Mouse (Mus musculus) embryonic facial prominence, embryonic 11.5 days (tissue): ENCODE measurements around the gene Epb41l1. TPM values are rescaled to one million over a fixed set of nuclear protein-coding genes. Genes with fewer than 3 reads are reported as not detected.
"Not testable (repeated sequence)": the region's sequence is repeated elsewhere in the genome, so short reads cannot be mapped to it uniquely, and the experiment has no call there.

Experiments used
- ATAC-seq: fragments of 200-750 bp; cut with Nextera tagmentation; replicated peaks from 2 replicates; pipeline ENCODE4 v1.8.0; 2017; ENCODE audit warnings: low read depth; ENCODE audit not compliant: insufficient number of reproducible peaks, low FRiP score, low TSS enrichment
- DNase-seq: peaks from one replicate; pipeline ENCODE4 v3.0.0-alpha.2; 2015; ENCODE audit warnings: low spot score
- H3K27ac ChIP-seq: fragments of 300-500 bp; sonication (generic); replicated peaks from 2 replicates; pipeline ENCODE4 v1.5.1; 2014; ENCODE audit warnings: mild to moderate bottlenecking, low read depth, low read length, control low read depth
- H3K27me3 ChIP-seq: fragments of 300-500 bp; sonication (generic); 2 replicates; pipeline ENCODE4 v1.6.1; 2014; ENCODE audit warnings: mild to moderate bottlenecking, low read length, moderate library complexity, mixed read lengths; ENCODE audit not compliant: control insufficient read depth, insufficient read depth
- H3K36me3 ChIP-seq: fragments of 300-500 bp; sonication (generic); replicated peaks from 2 replicates; pipeline ENCODE4 v1.6.1; 2014; ENCODE audit warnings: low read depth, mild to moderate bottlenecking, low read length, moderate library complexity, mixed read lengths; ENCODE audit not compliant: control insufficient read depth, insufficient read depth
- H3K4me1 ChIP-seq: fragments of 300-500 bp; sonication (generic); 2 replicates; pipeline ENCODE4 v1.6.1; 2014; ENCODE audit warnings: low read length, mixed read lengths; ENCODE audit not compliant: control insufficient read depth, insufficient read depth
- H3K4me2 ChIP-seq: fragments of 300-500 bp; sonication (generic); 2 replicates; pipeline ENCODE4 v1.6.1; 2014; ENCODE audit warnings: low read depth, mild to moderate bottlenecking, control low read depth, low read length, moderate library complexity
- H3K4me3 ChIP-seq: fragments of 300-500 bp; sonication (generic); 2 replicates; pipeline ENCODE4 v1.5.1; 2014; ENCODE audit warnings: low read depth, low read length, control low read depth
- H3K9ac ChIP-seq: fragments of 300-500 bp; sonication (generic); replicated peaks from 2 replicates; pipeline ENCODE4 v1.6.1; 2014; ENCODE audit warnings: mild to moderate bottlenecking, control low read depth, low read length
- H3K9me3 ChIP-seq: fragments of 300-500 bp; sonication (generic); replicated peaks from 2 replicates; pipeline ENCODE4 v1.6.1; 2016; ENCODE audit warnings: mild to moderate bottlenecking, low read length, inconsistent platforms, mixed read lengths; ENCODE audit not compliant: control insufficient read depth
- WGBS: fragments of 180-500 bp; shearing (Covaris S2); extraction: QIAGEN DNeasy Blood & Tissue Kit; methylation state at CpG from one replicate; pipeline ENCODE4 v1.1.7; 2014; 5-methylcytosine and 5-hydroxymethylcytosine counted together
- polyA plus RNA-seq: library from polyadenylated mRNA; unstranded; fragments of >200 nt; fragmentation: Nextera tagmentation; extraction: Ambion mirVana; gene quantifications from 2 replicates; pipeline ENCODE4 v1.2.1, GENCODE M21; 2014

Gene Epb41l1
- polyA plus RNA-seq, 1 experiment from 2014 or later = 3.3 TPM

DNA sequence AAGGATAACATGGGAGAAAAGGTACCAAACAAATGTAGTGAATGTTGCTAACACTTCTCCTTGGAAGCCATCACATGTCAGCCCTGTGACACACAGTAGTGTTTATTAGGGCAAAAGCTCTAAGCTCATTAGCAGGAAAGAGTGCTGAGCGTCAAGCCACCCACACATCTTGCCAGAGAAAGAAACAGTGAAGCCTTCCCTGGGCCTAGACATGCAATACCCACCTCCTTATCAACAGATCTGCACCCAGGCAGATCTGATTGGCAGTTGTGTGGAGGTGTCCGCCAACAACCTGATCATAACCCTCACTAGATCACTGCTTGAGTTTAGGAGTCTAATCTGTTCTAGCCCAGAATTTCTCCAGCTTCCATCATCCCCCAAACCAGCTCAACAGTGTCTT is 24.6 kb upstream of the Epb41l1 start:
- H3K4me1 ChIP-seq = no peaks in the 10 kb centered on the region
- WGBS = 92% methylated on average over 2 of the region's 2 CpGs
- ATAC-seq = no peak
- DNase-seq = no peak
- no peak overlapping the region for H3K4me2 ChIP-seq
- H3K9ac ChIP-seq = no peak overlapping the region
- no peaks in the 10 kb centered on the region for H3K9me3 ChIP-seq
- no peaks in the 10 kb centered on the region for H3K27me3 ChIP-seq
- H3K36me3 ChIP-seq = no peaks in the 10 kb centered on the region
- H3K27ac ChIP-seq = no peak overlapping the region
- no peak overlapping the region for H3K4me3 ChIP-seq

DNA sequence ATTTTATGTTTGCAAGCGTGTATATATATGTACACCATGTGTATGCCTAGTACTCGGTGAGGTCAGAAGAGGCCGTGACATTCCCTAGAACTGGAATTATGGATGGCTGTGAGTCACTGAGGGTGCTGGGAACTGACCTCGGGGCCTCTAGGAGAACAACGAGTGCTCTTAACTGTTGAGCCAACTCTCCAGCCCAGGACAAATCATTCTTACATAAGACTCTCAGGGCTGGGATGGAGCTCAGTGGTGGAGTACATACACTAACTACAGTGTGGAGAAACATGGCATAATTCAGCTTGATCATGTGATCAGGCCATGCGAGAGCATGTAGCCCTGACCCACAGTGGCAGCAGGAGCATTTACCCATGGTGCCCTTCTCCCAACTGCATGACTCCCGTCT is 22.7 kb upstream of the Epb41l1 start:
- Histone ChIP-seq H3K4me2 (no peak overlapping the region), H3K9ac (no peak overlapping the region), H3K36me3 (no peaks in the 10 kb centered on the region), H3K9me3 (no peaks in the 10 kb centered on the region), H3K4me1 (no peaks in the 10 kb centered on the region), H3K27me3 (no peaks in the 10 kb centered on the region), H3K4me3 (no peak overlapping the region), H3K27ac (no peak overlapping the region)
- WGBS = 84% methylated on average over 7 of the region's 7 CpGs
- DNase-seq (no peak), ATAC-seq (no peak)

DNA sequence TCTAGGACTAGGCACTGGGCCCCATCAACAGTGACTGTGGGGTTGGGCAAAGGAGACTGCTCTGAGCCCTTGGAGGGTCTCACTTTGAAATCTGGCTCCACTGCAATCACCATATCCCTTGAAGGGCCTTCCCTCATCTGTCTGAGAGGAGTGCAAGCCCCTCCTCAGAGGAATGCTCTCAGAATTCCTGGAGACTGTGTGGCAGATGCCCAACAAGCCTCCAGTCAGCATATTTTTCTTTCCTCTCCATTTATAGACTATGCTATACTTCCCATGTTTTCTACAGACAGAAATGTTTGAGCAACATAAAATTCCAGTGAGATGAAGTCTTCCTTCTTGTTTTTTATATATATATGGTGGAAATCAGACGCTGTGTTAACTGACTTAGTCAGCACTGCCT is 21.2 kb upstream of the Epb41l1 start:
- Histone ChIP-seq H3K27ac (no peak overlapping the region), H3K4me1 (no peaks in the 10 kb centered on the region), H3K27me3 (no peaks in the 10 kb centered on the region), H3K4me3 (no peak overlapping the region), H3K9ac (no peak overlapping the region), H3K9me3 (no peaks in the 10 kb centered on the region), H3K4me2 (no peak overlapping the region), H3K36me3 (no peaks in the 10 kb centered on the region)
- DNase-seq (no peak), ATAC-seq (no peak)
- WGBS = 64% methylated on average over 1 of the region's 1 CpGs

DNA sequence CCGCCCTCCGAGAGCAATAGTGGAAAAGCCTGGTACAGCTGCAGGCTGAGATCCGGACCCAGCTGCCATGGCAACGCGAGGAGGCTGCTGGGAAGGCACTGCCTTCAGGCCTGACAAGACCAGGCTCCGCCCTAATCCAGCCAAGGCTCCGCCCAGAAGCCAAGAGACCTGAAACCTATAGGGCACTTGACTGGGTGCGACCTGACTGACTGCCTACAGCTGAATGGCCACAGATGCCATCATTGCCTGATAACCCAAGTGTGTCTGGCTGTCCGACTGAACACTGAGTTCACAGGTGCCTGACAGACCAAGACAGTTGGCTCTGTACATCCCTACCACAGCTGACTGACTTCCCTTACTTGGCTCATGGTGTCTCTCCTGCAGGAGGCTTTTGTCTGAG is 19.4 kb upstream of the Epb41l1 start:
- Histone ChIP-seq H3K9me3 (no peaks in the 10 kb centered on the region), H3K4me3 (no peak overlapping the region), H3K36me3 (no peaks in the 10 kb centered on the region), H3K27ac (no peak overlapping the region), H3K27me3 (no peaks in the 10 kb centered on the region), H3K9ac (no peak overlapping the region), H3K4me1 (no peaks in the 10 kb centered on the region), H3K4me2 (peak overlapping the region; percentile 14; the same call in 1 of the 2 replicates)
- 4% methylated on average over 9 of the region's 9 CpGs for WGBS
- DNase-seq (peak; percentile 82), ATAC-seq (peak; percentile 74)

DNA sequence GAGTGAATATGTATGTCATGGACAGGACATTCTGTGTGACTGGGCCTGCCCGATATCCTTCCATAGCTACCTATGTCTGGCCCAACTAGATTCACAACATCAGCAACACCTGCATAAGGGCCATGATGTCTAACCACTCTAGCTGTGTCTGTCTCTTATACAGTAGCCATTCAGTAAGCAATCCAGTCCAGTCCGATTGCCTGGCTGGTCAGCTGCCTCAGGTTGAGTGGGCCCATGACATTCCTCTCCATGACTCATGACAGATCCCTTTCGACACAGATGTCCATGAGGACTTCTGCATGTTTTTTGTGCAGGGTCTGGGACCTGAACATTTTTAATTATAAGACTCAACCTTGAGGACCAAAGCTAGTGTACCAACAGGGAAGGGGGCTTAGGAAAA is 18.7 kb upstream of the Epb41l1 start:
- DNase-seq = no peak

DNA sequence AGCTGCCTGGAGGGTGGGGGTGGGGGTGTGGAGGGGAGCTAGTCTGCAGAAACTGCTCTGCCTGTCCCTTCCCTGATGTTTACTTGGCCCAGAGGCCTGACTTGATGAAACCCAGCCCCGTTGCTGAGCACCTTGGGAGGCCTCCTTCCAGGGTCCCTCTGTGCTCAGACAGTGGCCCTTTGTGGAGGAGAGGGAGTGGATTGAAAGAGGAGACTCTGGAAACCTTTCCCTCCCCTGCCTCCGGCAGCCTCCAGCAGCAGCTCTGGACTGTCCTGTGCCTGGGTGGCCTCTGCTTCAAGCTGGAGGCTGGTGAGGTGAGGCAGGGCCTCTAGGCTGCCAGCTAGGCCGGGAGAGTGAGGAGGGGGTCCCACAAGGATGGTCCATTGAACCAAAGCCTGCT is 13.7 kb upstream of the Epb41l1 start:
- H3K4me3 ChIP-seq = no peak overlapping the region
- no peaks in the 10 kb centered on the region for H3K36me3 ChIP-seq
- H3K9ac ChIP-seq = peak overlapping the region; percentile 51
- DNase-seq (peak; percentile 71), ATAC-seq (peak; percentile 75)
- no peaks in the 10 kb centered on the region for H3K27me3 ChIP-seq
- 5% methylated on average over 3 of the region's 3 CpGs for WGBS
- no peaks in the 10 kb centered on the region for H3K4me1 ChIP-seq
- H3K4me2 ChIP-seq = no peak overlapping the region
- no peaks in the 10 kb centered on the region for H3K9me3 ChIP-seq
- H3K27ac ChIP-seq = peak overlapping the region; percentile 79

More for the DNA sequence above, 18.7 kb upstream of the Epb41l1 start:
- Histone ChIP-seq H3K4me1 (no peaks in the 10 kb centered on the region), H3K4me2 (no peak overlapping the region), H3K36me3 (no peaks in the 10 kb centered on the region), H3K9ac (no peak overlapping the region), H3K27me3 (no peaks in the 10 kb centered on the region), H3K9me3 (no peaks in the 10 kb centered on the region), H3K4me3 (no peak overlapping the region), H3K27ac (no peak overlapping the region)
- 0 out of 2 replicates have a peak, but pooled peaks have one; percentile 12 for ATAC-seq
- WGBS = 91% methylated on average over 3 of the region's 3 CpGs

DNA sequence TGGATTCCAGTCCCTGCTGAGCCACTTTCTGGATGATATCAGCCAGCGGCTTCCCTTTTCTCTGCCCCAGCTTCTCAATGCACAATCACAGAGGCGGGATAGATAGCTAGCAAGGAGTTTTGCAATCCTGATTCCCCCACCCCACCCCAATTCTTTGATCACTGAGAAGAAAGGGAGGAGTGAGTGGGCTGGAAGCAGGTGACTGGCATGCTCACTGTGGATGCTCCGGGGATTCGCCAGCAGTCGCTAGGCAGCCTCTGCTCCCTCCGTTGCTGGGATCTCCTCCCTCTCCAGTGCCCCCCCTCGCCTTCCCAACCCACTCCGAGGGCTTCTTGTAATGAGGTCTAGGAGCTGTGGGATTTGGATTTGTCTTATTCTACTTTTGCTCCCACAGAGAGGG is 12.5 kb upstream of the Epb41l1 start:
- Histone ChIP-seq H3K36me3 (no peaks in the 10 kb centered on the region), H3K4me3 (no peak overlapping the region), H3K27me3 (no peaks in the 10 kb centered on the region), H3K9me3 (no peaks in the 10 kb centered on the region), H3K4me2 (no peak overlapping the region), H3K9ac (no peak overlapping the region), H3K27ac (no peak overlapping the region), H3K4me1 (no peaks in the 10 kb centered on the region)
- 40% methylated on average over 8 of the region's 8 CpGs for WGBS
- DNase-seq (no peak), ATAC-seq (no peak)

DNA sequence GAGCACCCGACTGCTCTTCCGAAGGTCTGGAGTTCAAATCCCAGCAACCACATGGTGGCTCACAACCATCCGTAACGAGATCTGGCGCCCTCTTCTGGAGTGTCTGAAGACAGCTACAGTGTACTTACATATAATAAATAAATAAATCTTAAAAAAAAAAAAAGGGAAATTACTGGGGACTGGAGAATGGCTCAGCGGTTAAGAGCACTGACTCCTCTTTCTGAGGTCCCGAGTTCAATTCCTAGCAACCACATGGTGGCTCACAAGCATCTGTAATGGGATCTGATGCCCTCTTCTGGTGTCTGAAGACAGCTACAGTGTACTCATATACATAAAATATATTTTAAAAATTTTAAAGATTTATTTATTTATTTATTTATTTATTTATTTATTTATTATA is 9.4 kb upstream of the Epb41l1 start:
- not testable (repeated sequence) for H3K27ac ChIP-seq, H3K27me3 ChIP-seq, H3K36me3 ChIP-seq, H3K4me3 ChIP-seq, DNase-seq, H3K9me3 ChIP-seq, H3K9ac ChIP-seq, ATAC-seq, H3K4me2 ChIP-seq, H3K4me1 ChIP-seq
- WGBS = 86% methylated on average over 4 of the region's 7 CpGs
